Mouse (Mus musculus) myocyte (in vitro differentiated cells): Measurements from ENCODE around the gene Ppp1r1a. TPM values are rescaled to one million over a fixed set of nuclear protein-coding genes. Genes with fewer than 3 reads are reported as not detected.

Experiments used
- H3K27me3 ChIP-seq: one replicate; pipeline ENCODE4 v1.6.1; 2011; ENCODE audit not compliant: control insufficient read depth, insufficient read depth, insufficient read length
- H3K36me3 ChIP-seq: one replicate; pipeline ENCODE4 v1.6.1; 2011; ENCODE audit not compliant: control insufficient read depth, insufficient read depth
- H3K4me2 ChIP-seq: one replicate; pipeline ENCODE4 v1.6.1; 2011; ENCODE audit warnings: low read depth, control low read depth
- H3K4me3 ChIP-seq: one replicate; pipeline ENCODE4 v1.5.1; 2011; ENCODE audit warnings: mild to moderate bottlenecking, control low read depth, moderate library complexity
- H3K79me2 ChIP-seq: one replicate; pipeline ENCODE4 v1.6.1; 2011; ENCODE audit not compliant: control insufficient read depth, insufficient read depth
- H3ac ChIP-seq: one replicate; pipeline ENCODE4 v1.6.1; 2011; ENCODE audit not compliant: control insufficient read depth, insufficient read length
- CEBPB ChIP-seq: IDR thresholded peaks from 2 replicates; pipeline ENCODE4 v1.6.1; 2011; ENCODE audit warnings: mild to moderate bottlenecking, moderate library complexity; ENCODE audit not compliant: poor library complexity, insufficient read depth, severe bottlenecking
- E2F4 ChIP-seq: IDR thresholded peaks from one replicate; pipeline ENCODE4 v1.6.1; 2011; ENCODE audit warnings: mild to moderate bottlenecking, control low read depth, moderate library complexity; ENCODE audit not compliant: insufficient read depth
- MAX ChIP-seq: IDR thresholded peaks from one replicate; pipeline ENCODE4 v1.6.1; 2011; ENCODE audit warnings: low read depth, mild to moderate bottlenecking, control low read depth
- MYOD1 ChIP-seq, 3 experiments: IDR thresholded peaks; one replicate each; pipeline ENCODE4 v1.6.1; 2011; ENCODE audit warnings: control low read depth in 2 of 3, low read depth in 2 of 3, mild to moderate bottlenecking in 2 of 3, moderate library complexity in 1 of 3; ENCODE audit not compliant: insufficient read length in 2 of 3, control insufficient read depth in 1 of 3
- MYOG ChIP-seq, 3 experiments: IDR thresholded peaks; one replicate each; pipeline ENCODE4 v1.6.1; 2011; ENCODE audit warnings: control low read depth in 2 of 3, low read depth in 2 of 3, mild to moderate bottlenecking in 2 of 3; ENCODE audit not compliant: insufficient read length in 2 of 3, control insufficient read depth in 1 of 3, insufficient read depth in 1 of 3
- POLR2A ChIP-seq: IDR thresholded peaks from one replicate; pipeline ENCODE4 v1.6.1; 2011; ENCODE audit warnings: low read depth, mild to moderate bottlenecking, control low read depth, moderate library complexity; ENCODE audit not compliant: insufficient read length
- POLR2AphosphoS2 ChIP-seq: IDR thresholded peaks from one replicate; pipeline ENCODE4 v1.6.1; 2011; ENCODE audit warnings: low read depth, control low read depth; ENCODE audit not compliant: insufficient read length
- REST ChIP-seq: IDR thresholded peaks from one replicate; pipeline ENCODE4 v1.6.1; 2011; ENCODE audit warnings: mild to moderate bottlenecking, control low read depth, moderate library complexity; ENCODE audit not compliant: insufficient read depth, insufficient read length
- SRF ChIP-seq: IDR thresholded peaks from one replicate; pipeline ENCODE4 v1.6.1; 2011; ENCODE audit warnings: low read depth; ENCODE audit not compliant: control insufficient read depth, insufficient read length
- TCF12 ChIP-seq: IDR thresholded peaks from one replicate; pipeline ENCODE4 v1.6.1; 2011; ENCODE audit warnings: mild to moderate bottlenecking, control low read depth; ENCODE audit not compliant: poor library complexity, insufficient read depth, severe bottlenecking
- TCF3 ChIP-seq: IDR thresholded peaks from one replicate; pipeline ENCODE4 v1.6.1; 2011; ENCODE audit warnings: low read depth, control low read depth; ENCODE audit not compliant: insufficient read length
- USF1 ChIP-seq: IDR thresholded peaks from one replicate; pipeline ENCODE4 v1.6.1; 2011; ENCODE audit warnings: low read depth, mild to moderate bottlenecking, control low read depth, moderate library complexity
- polyA plus RNA-seq: library from polyadenylated mRNA; unstranded; fragments of >200 nt; fragmentation: generic; extraction: Trizol; gene quantifications from one replicate; pipeline ENCODE4 v1.2.1, GENCODE M21; 2012; ENCODE audit warnings: missing spikeins

Gene Ppp1r1a
- polyA plus RNA-seq, 1 experiment = not detected

GRCm38 (mm10) chr15:103530372-103530771, 7.4 kb downstream of the Ppp1r1a start:
- H3ac ChIP-seq = no peak overlapping the region

GRCm38 (mm10) chr15:103523156-103523555, 14.6 kb downstream of the Ppp1r1a start:
- TF ChIP-seq E2F4 (no peak), POLR2AphosphoS2 (no peak), USF1 (no peak), TCF12 (no peak), REST (no peak), POLR2A (no peak), MAX (no peak), CEBPB (no peak)
- Histone ChIP-seq H3K27me3 (peaks cover 13% of the 10 kb centered on the region), H3K36me3 (no peaks in the 10 kb centered on the region), H3K4me2 (no peak overlapping the region), H3ac (no peak overlapping the region), H3K4me3 (no peak overlapping the region), H3K79me2 (no peaks in the 10 kb centered on the region)

More at GRCm38 (mm10) chr15:103530372-103530771, 7.4 kb downstream of the Ppp1r1a start:
- TF ChIP-seq E2F4 (no peak), REST (no peak), TCF3 (no peak), MYOG (IDR thresholded peaks at IDR 0.05; ENCODE audit: control insufficient read depth in 1 of 3, insufficient read depth in 1 of 3, insufficient read length in 2 of 3, low read depth in 2 of 3) (no peak), CEBPB (no peak), POLR2AphosphoS2 (no peak), POLR2A (no peak), USF1 (no peak), TCF12 (no peak), SRF (no peak), MYOD1 (IDR thresholded peaks at IDR 0.05; ENCODE audit: control insufficient read depth in 1 of 3, insufficient read length in 2 of 3, low read depth in 2 of 3) (no peak), MAX (no peak)
- Histone ChIP-seq H3K79me2 (no peaks in the 10 kb centered on the region), H3K4me3 (no peak overlapping the region), H3K36me3 (no peaks in the 10 kb centered on the region), H3K4me2 (no peak overlapping the region), H3K27me3 (peaks cover 48% of the 10 kb centered on the region)

GRCm38 (mm10) chr15:103522458-103523099, 15.2 kb downstream of the Ppp1r1a start:
- Histone ChIP-seq H3K4me3 (no peak overlapping the region), H3K36me3 (no peaks in the 10 kb centered on the region), H3K4me2 (no peak overlapping the region), H3K79me2 (no peaks in the 10 kb centered on the region), H3ac (no peak overlapping the region), H3K27me3 (peaks cover 12% of the 10 kb centered on the region)
- TF ChIP-seq SRF (no peak), MYOD1 (IDR thresholded peaks at IDR 0.05; ENCODE audit: control insufficient read depth in 1 of 3, insufficient read length in 2 of 3, low read depth in 2 of 3) (no peak), POLR2AphosphoS2 (no peak), POLR2A (no peak), TCF12 (no peak), MAX (no peak), TCF3 (no peak), E2F4 (no peak), REST (no peak), USF1 (no peak)

DNA sequence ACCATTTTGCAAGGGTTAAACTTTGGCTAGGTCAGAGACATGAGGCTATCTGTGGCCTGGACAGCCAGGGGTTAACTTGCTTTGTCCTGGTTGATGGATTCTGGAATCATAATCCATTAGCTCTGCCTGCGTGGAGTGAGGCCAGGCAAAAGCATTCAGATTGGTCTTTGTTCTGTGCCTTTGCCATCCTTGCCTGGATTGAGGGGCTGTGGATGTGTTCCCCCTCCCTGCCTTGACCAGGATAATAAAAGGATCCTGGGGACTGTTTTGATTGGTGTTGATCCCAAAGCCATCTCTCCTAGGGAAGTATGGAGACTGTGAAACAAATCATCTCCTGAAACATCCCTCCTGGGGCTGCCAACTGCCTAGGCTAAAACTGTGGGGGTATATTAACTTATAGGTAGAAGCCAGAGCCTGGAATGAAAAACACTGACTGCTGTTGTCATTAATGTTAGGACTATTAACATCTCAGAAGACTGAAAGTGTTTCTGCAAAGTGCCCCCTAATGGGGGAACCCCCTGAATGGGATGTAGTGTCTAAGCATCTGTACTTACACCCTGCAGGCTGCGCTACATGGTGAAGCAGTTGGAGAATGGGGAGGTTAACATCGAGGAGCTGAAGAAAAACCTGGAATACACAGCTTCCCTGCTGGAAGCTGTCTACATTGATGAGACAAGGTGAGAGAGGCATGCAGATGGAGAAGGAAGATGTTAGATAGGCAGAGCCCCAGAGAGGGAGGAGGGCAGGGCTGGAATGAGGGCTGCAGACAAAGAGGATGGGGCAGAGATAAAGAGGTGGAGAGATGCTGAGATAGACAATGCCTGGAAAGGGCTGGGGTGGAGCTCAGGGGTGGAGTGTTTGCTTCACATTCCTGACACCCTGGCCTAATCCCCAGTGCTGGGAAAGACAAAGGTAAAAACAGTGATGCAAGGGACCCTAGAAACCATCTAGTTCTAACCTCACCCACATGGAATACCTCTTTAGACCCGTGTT, 18.1 kb downstream of the Ppp1r1a start:
- H3ac ChIP-seq = no peak overlapping the region
- TF ChIP-seq POLR2AphosphoS2 (no peak), USF1 (no peak), MYOG (IDR thresholded peaks at IDR 0.05; ENCODE audit: control insufficient read depth in 1 of 3, insufficient read depth in 1 of 3, insufficient read length in 2 of 3, low read depth in 2 of 3) (no peak), CEBPB (no peak), REST (no peak), MAX (no peak), SRF (no peak), E2F4 (no peak), TCF12 (no peak), POLR2A (no peak), MYOD1 (IDR thresholded peaks at IDR 0.05; ENCODE audit: control insufficient read depth in 1 of 3, insufficient read length in 2 of 3, low read depth in 2 of 3) (no peak), TCF3 (no peak)

More for the DNA sequence above, 18.1 kb downstream of the Ppp1r1a start:
- Histone ChIP-seq H3K79me2 (no peaks in the 10 kb centered on the region), H3K27me3 (peaks cover 4% of the 10 kb centered on the region), H3K36me3 (no peaks in the 10 kb centered on the region), H3K4me2 (no peak overlapping the region), H3K4me3 (no peak overlapping the region)
